Mouse (Mus musculus) fat pad, adult 2 months (tissue): ENCODE data around the gene Ccdc34.
A peak's percentile ranks its signal among the peaks of the same experiment; 100 is the strongest.
"Not testable (repeated sequence)": the region's sequence is repeated elsewhere in the genome, so short reads cannot be mapped to it uniquely, and the experiment has no call there.

Source experiments
- DNase-seq: peaks from one replicate; pipeline ENCODE4 v3.0.0-alpha.2; 2011; ENCODE audit warnings: low read depth, low spot score; ENCODE audit errors: extremely low read depth

Ccdc34 gene

DNA sequence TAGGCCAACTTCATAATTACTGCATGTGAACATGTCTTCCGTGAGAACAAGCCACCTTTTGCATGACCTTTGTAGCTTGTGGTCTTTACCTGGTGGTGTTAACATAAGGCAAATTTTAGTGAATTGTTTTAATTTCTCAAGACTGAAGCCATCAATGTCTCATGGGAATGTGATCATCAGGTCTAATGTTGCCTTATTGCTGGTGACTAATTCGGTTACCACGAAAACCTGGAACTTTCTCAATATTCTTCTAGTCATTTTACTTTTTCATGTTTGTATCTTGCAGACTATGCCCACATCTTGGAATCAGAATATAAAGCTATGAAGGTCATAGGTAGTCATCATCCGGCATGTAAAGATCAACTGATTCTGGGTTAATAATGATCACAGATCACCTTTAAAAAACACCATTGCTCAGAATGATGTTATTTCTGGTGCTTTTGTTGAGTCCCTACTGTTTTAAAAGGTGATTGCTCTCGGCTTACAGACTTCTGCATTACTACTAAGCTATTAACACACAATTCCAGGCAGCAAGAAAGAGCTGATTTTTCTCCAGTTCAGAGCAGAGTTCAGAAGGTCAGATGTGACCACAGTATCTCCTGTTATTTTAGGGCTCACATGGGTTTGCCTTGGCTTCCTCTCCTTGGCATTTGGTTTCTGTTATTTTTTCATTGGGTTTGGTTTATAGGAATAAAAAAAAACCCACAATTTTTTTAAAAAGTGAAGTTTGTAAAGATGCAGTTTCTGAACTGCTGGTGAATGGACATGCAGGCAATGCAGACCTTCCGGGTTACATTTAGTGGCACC lies 57.2 kb downstream of the Ccdc34 start:
- DNase-seq, result no peak

DNA sequence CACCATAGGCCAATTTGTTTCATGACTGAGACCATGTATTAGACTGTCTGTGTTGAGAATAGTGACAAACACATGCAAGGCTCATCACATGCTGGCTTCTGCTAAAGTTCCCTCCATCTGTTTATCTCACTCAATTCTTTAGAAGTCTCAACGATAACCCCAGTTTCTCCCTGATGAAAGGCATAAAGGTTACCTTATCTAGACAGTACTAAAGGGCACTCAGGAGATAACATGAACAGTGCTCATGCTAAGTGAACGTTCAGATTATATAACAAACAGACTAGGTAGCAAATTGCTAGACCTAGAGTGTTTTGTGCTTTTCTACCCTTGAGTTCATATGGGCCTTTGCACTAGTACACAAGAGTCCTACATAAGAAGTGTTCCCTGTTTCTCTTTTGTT lies 59.6 kb downstream of the Ccdc34 start:
- DNase-seq, result no peak

DNA sequence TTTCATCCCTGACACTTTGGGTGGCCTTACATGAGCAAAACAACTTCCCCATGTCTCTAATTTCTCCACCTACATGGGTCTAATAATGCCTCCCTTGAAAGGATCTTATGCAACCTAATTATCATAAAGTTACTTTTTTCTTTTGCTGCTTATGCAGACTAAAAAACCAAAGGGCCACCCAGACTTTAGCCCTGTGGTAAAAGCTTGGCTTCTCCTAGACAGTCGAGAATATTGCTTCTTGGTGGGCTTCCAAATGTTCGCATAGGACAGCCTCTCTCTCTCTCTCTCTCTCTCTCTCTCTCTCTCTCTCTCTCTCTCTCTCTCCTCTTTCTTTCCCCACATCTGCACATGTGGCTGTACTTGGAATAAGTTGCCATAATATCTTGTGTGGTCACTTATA lies 60.0 kb downstream of the Ccdc34 start:
- DNase-seq, result no peak

DNA sequence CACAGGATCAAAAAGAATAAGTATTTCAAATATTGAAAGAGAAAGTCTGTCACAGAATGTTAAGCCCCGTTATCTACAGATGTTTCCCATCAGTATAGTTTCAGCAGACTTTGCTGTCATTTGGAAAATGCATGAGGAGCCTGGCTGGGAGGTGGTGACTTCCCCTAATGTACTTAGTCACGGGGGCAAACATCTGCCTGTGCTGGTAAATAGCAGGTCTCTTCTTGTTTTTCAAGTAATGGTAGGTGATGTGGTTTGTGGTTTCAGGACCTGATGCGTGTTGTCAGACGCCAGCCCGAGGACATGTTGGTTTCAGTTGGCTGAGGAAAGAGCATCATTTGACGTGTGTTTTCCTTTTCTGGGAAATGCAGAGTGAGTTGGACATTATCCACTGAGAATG lies 62.9 kb downstream of the Ccdc34 start:
- DNase-seq, result no peak

DNA sequence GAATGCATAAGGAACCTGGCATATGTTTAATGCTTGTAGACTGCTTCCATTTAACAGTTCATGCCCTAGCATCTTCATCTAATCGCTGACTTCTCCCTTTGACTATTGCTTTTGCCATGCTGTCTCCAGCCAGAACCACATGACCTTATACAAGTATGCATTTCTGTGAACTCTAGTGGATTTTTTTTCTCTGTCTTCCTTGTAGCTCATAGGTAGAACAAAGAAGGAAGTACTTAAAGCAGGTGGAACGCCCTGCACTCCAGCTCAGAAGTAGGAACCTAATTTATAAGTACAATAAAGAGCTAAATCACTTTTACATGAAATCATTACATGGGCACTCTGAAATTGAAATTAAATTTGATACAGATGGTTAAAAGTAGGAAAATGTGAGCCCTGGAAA lies 65.4 kb downstream of the Ccdc34 start:
- no peak for DNase-seq

DNA sequence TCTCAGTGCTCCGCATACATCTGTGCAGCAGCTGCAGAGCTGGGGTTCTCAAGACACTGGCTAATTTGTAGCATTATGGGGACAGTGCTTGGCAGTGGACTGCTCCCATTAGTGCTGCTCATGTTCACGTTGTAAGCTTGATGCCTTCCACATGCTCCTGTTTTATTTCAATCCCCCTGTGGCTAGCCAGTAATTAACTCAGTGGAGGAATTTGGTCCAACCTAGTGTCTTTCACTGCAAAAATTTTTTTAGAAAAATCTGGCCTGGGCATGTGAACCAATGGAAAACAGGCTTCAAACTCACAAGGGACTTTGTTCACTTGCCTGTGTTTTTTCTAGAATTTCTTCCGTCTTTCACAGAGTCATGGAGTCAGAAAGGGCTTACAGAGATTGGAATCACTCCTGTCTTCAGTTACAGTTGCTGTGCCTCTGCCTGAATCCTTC lies 68.1 kb downstream of the Ccdc34 start:
- no peak for DNase-seq

DNA sequence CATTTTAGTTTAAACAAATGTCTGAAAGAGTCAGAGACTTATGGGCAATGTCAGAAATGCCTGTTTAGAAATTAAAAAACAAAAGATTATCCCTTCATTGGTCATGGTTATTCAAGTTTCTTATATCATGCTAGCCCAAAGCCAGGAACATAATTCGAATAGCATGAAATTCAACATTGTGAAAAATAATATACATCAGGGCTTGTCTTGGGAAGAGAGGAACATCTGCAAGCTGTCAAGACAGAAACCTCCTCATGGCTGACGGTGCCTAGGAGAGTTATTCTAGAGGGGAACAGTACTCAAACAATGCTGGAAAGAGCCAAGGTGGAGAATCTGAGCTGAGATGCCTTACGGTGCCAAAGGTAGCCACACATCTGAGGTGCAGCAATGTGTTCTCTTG lies 96.5 kb downstream of the Ccdc34 start:
- DNase-seq, result no peak

DNA sequence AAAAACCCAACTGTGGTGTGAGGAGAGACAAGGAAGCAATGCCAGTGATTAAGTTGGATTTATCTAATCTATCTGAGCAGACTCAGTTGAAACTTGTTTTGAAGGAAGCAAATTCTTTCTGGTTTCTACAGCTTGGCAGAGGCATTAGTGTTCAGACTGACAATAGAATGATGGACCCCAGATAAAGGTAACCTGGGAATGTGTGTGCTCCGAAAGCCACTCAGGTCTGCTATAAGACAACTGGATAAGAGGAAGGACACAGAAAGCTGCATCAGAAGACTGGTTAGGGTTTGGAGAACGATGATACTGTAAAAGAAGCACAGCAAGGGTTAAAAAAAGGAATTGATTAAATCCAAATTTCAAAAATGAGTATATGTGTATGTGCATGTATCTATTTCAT lies 111.8 kb downstream of the Ccdc34 start:
- no peak for DNase-seq

DNA sequence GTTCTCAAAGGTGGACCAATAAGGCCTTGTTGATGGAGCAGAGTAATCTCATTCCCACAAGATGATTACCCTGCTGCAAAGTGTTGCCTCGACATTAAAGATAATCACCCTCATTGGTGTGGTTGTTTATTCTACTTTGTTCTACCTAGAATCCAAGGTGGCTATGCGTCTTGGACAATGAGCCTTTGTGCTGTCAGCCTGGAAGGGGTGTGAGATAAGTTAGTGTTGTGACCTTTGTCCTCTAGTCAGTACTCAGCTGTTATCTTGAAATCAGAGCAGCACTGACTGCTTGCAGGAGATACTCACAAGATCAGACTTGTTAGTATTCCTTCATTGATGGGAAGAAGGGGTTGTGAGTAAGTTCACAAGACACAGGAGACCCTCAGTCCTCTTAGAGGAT lies 114.0 kb downstream of the Ccdc34 start:
- DNase-seq, result no peak

DNA sequence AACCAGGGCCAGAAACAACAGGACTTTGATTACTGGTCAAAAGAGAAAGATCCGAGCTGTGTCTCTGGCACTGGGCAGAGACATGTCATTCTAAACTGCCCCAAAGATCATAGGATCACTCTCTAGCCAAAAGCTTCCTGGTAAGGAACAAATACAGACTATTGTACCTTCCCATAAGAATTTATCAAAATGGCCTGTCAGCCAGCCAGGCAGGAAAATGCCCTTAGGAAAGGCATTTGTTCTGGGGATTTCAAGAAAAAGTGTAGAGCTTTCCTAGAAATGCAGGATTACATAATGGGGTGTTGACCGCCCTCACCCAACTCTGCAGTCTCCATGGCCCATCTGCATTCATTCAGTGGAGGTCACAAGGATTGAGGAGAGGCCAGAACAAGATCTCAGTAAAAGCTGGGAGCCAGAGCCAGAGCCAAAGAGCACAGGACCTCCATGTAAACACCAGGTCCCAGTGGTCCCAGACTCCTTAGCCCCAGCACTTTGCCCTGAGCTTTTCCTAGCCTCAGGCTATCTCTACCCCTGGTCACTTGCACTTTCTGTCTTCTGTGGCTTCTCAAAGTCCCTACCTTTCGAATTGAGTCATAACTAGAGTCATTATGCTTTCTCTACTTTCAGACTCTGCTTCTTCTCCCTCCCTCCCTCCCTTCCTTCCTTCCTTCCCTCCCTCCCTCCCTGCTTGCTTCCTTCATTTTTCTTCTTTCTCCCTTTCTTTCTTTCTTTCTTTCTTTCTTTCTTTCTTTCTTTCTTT lies 115.9 kb downstream of the Ccdc34 start:
- no peak for DNase-seq

DNA sequence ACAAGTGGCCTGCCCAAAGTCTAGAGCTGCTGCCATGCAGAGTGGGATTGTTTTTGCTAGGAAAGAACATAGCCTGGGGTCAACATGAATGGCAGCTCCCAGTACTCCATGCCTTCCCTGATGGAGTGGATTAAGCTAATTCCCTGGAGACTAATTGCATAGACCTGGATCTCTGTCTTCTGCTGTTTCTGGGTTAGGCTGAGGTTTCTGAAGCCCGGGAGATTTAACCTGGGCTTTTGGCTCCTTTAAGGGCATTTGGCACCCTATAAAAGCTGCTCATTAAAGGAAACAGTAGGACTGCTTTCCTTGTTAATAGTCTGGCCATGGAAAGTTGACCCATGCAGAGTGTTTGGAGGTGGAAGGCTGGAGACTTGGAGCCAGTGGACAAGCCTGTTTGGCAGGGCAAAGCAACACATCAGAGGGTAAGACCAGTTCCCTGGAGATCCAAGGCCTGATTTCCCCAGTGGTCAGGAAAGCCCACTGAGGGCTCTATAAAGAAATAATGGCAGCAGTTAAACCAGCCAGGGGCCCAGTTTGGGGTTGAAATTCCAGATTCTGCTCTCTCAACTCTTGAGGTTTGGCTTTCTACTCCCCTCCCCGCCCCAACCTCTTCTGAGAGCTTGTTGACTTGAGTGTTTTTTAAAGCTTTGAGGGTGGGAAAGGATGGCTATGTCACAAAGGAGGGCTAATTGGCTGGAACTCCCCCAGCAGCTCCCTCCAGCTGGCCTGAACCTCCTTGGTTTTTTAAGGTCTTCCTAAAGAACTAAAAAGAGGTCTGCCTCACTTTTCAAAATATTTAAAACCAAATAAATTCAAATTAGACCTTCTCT lies 117.4 kb downstream of the Ccdc34 start:
- DNase-seq, result peak; percentile 42

DNA sequence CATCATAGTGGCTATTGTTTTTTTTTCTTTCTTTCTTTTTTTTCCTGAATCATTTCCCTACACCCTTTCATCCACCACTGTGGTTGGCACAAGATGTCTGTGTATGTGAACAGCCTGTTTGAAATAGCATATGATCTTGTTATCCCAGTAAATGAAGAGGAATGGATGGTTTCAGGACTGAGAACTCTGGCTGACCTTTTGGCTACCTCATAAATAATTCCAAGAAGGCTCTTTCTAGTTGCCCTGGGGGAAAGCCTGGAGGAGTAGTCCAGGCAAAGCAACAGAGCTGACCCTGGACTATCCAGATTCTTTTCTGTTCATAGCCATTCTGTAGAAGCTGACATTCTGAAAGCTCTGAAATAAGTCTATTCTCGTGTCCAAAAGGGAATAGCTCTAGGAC lies 119.7 kb downstream of the Ccdc34 start:
- DNase-seq, result no peak

DNA sequence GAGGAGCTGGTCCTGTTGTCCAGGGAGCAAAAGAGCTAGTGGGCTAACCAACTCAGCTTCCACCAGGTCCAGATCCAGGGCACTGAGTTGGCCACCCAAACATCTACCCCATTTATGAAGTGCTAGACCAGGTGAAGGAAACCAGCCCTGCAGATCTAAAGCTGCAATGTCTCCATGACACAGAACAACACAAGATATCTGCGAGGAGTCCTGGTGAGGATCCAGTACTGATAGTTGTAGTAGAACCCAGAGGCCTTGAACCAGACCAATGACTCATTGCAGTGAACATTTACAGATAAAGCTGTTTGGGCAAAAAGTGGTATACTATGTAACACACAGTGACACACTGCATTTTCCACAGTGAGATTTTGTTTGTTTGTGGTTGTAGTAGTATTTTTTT lies 120.5 kb downstream of the Ccdc34 start:
- DNase-seq, result no peak

DNA sequence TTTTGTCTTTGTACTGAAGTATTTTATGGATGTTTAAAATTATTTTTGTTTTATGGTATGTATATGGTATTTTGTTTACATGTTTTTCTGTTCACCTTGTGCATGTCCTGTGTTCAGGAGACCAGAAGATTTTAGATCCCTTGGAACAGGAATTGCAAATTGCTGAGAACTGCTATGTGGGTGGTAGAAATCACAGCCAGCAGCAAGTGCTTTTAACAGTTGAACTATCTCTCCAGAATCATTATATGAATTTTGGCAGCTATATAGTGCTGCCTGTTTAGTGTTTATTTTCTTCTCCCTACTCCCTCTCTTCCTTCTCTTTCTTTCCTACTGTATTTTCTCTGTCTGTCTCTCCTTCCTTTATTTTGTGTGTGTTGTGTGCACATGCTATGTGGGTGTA lies 130.4 kb downstream of the Ccdc34 start:
- DNase-seq, result not testable (repeated sequence)

DNA sequence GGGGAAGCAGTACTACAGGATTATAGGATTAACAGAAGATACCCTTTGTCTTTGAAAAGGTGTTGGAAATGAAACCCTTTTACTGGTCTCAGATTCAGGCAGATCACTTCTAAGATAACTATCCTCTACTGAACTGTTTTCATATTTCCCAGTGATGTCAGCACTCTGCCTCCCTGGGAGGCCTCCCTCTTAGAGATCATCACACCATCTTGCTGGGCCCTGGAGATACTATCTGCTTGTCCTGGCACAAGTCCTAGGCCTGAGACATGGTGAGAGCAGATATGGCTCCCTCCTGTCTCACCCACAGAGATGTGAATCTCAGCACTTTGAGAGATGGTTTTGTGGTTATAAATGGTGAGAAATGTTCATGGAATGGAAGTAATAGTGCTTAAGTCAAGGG lies 131.6 kb downstream of the Ccdc34 start:
- DNase-seq, result no peak

DNA sequence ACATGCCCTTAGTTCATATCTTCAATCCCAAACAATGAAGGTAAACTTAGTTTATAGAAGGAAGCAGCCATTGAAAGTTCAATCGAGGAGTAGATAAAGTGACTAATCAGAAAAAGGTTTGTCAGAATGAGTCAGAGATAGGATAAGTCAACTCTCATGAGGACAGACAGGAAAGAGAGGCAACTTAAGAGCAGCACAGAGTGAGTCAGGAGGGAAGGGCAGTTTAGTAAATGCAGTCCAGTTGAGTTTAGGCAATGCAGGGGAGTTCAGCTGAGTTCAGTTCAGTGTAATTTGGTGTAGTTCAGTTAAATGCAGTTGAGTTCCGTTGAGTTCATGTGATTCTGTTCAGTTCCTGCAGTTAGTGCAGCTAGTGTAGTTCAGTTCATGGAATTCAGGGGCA lies 138.7 kb downstream of the Ccdc34 start:
- DNase-seq, result no peak

DNA sequence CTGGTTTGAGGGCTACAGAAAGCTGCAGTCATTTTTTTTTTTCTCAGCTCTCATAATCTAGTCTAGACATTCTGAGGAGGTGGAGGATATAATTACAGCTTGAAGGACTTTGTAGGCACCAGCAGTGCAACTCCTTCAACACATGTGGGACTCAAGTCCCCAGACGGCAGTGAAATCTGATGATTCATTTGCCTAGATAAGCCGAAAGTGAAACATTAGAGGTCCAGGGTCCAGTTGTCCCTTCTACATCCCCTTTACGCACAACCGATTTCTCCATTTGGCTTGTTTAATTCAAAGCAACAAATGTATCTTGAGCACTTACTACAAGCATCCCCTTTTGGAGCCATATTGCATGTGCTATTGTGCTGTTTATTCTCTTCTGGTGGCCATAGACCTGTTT lies 147.4 kb downstream of the Ccdc34 start:
- DNase-seq, result no peak

DNA sequence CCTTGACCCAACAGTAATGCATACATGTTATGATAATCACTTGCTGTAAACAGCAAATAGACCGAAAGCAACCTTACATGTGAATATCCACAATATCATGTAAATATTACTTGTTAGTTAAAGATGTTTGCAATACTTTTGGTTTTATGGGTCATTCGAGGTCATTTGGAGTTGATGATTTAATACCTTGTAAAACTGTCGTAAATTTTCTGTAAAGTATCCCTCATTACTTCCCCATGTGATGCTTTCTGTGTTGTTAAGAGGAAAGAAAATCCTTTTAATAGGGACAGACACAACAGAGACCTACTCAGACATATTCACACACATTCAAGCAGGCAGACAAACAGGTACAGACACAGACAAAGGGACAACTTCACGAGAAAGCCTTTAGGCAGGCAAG lies 150.1 kb downstream of the Ccdc34 start:
- no peak for DNase-seq

DNA sequence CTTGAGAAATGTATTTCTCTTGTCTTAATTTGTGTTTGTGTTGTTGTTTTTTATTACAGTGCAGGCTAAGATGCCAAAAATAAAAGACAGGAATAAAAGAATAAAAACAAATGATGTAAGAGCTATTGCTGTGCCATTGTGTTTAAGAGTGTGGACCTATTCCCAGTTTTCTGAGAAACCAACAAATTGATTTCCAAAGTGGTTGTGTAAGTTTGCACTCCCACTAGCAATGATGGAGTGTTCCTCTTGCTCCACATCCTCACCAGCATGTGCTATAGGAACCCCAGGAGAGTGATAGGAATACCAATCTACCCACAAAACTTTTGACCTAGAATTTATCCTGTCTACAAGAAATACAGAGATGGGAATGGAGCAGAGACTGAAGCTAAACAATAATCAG lies 150.7 kb downstream of the Ccdc34 start:
- DNase-seq, result no peak

DNA sequence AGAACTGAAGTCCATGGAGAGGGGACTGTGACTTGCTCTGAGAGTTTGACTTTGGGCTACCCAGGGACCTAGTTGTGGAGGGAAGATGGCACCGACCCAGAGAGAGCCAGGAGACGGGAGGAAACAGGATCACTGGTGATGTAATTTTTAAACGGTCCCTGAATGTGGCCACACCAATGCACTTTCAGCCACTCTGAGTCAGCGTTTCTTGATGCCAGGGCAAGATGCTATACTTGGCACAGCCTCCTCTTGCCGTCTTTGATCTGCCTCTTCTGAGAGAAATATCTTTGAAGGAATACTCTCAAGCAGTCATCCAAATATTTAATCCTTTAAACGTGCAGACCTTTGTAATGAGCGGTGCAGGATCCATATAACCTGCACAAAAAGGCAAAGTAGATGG lies 154.8 kb downstream of the Ccdc34 start:
- DNase-seq, result no peak

DNA sequence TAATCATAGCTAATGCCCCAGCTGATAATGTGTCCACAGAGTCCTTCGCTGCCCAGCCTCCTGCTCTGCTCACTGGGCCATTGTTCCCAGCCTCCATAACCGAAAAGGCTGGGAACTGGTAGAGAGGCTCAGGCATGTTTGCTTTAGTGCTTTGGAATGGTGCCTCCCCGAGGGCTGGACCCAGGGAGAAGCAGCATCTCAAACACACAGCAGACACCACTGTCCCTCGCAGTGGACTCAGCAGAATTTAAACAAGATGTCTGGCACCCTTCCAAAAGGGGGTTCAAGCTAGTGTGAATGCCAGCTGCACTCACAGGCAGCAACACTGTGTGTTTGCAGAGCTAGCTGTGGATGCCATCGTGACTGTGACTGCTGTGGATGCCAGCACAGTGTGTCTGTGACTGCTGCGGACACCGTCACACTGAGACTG lies 156.2 kb downstream of the Ccdc34 start:
- no peak for DNase-seq
